In the genomic region with DNA sequence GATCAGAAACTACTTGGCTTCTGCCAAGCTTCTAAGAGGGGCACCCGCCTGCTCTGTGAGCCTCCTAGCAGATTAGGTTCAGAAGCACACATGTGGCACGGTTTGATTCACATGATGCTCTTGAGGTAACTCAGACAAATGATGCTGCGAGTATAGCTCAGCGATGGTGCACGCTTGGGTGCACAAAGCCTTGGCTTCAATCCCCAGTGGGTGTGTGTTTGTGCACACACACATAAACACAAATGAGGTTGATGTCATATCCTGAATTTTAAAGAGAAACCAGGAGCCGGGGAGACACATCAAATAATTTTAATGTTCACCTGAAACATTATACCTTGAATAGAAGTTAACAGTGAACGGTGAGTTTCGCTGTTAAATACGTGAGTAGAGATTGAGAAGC, we compare ENCODE assay signal across 8 mouse cellular contexts. TPM values are rescaled to one million over a fixed set of nuclear protein-coding genes. Genes with fewer than 3 reads are reported as not detected.
DNase-seq lines count a peak whose midpoint lies in the region; ATAC-seq lines count a peak whose summit lies in the region.

No protein-coding gene starts in this region.

- H3K27ac ChIP-seq in kidney, embryonic 16.5 days (ENCODE audit: low read length), result peak overlapping the region; percentile 73
- 0 out of 2 replicates have a peak overlapping the region, but pooled peaks have one; percentile 43 for H3K27ac ChIP-seq in midbrain, embryonic 16.5 days (ENCODE audit: low read length)

- peak overlapping the region; percentile 58 for H3K4me2 ChIP-seq in kidney, embryonic 16.5 days (replicated peaks; ENCODE audit: low read depth, low read length)
- H3K4me2 ChIP-seq in midbrain, embryonic 16.5 days (ENCODE audit: low read length), result peak overlapping the region; percentile 65

- peaks cover 44% of the 10 kb centered on the region for H3K4me1 ChIP-seq in kidney, embryonic 16.5 days (ENCODE audit: insufficient read depth, low read length)
- H3K4me1 ChIP-seq in midbrain, embryonic 16.5 days (ENCODE audit: control insufficient read depth, insufficient read depth, low read length), result peaks cover 8% of the 10 kb centered on the region; the same call in 1 of the 2 replicates

- peak overlapping the region; percentile 32 for H3K4me3 ChIP-seq in kidney, embryonic 16.5 days (ENCODE audit: low read length)
- peak overlapping the region; percentile 29 for H3K4me3 ChIP-seq in midbrain, embryonic 16.5 days (ENCODE audit: low read depth, low read length)

- no peaks in the 10 kb centered on the region for H3K36me3 ChIP-seq in kidney, embryonic 16.5 days (ENCODE audit: insufficient read depth, low read length)
- no peaks in the 10 kb centered on the region for H3K36me3 ChIP-seq in midbrain, embryonic 16.5 days (ENCODE audit: control insufficient read depth, insufficient read depth, low read length)

- no peak for DNase-seq in kidney, adult 8-10 months
- DNase-seq in cerebellum, adult 9-10 months, result peak; percentile 61
- DNase-seq in heart, postnatal 4 days, result peak; percentile 13
- DNase-seq in layer of hippocampus, postnatal 10 days (ENCODE audit: low spot score in 2 of 2), result no peak
- no peak for DNase-seq in yolk sac, embryonic 10.5 days (ENCODE audit: low spot score)
- DNase-seq in thymus, adult 18-20 months, result no peak

- H3K27me3 ChIP-seq in kidney, embryonic 16.5 days (ENCODE audit: insufficient read depth, low read length), result no peaks in the 10 kb centered on the region
- no peaks in the 10 kb centered on the region for H3K27me3 ChIP-seq in midbrain, embryonic 16.5 days (ENCODE audit: control insufficient read depth, insufficient read depth, low read depth, low read length)

- 52% methylated on average over 9 of the region's 9 CpGs for WGBS in kidney, embryonic 16.5 days
- 50% methylated on average over 9 of the region's 9 CpGs for WGBS in midbrain, embryonic 16.5 days

- H3K9ac ChIP-seq in kidney, embryonic 16.5 days (replicated peaks; ENCODE audit: low read length), result 0 out of 2 replicates have a peak overlapping the region, but pooled peaks have one; percentile 48
- H3K9ac ChIP-seq in midbrain, embryonic 16.5 days (ENCODE audit: low read depth, low read length), result 0 out of 2 replicates have a peak overlapping the region, but pooled peaks have one; percentile 15

- no peak for ATAC-seq in kidney, embryonic 16.5 days (ENCODE audit: low FRiP score, low TSS enrichment)
- ATAC-seq in midbrain, embryonic 16.5 days, result peak; percentile 22; the same call in 1 of the 2 replicates

- no peaks in the 10 kb centered on the region for H3K9me3 ChIP-seq in kidney, embryonic 16.5 days (ENCODE audit: low read length)
- H3K9me3 ChIP-seq in midbrain, embryonic 16.5 days (replicated peaks; ENCODE audit: control insufficient read depth, low read length, poor library complexity, severe bottlenecking), result no peaks in the 10 kb centered on the region

RNA-seq across cellular contexts. Expression of gene Ttc7b, which starts 6.6 kb away (rescaled TPM):
- polyA plus RNA-seq in kidney, embryonic 16.5 days (2015; fragmentation: Nextera tagmentation; extraction: Ambion mirVana), result 3.9 and 4.7 TPM in 2 replicates
- 10 to 100 TPM; 75.1 to 77.4 TPM for total RNA-seq in heart, postnatal 4 days (2021)
- 7.2 and 7.9 TPM in 2 replicates for polyA plus RNA-seq in midbrain, embryonic 16.5 days (2015; fragmentation: Nextera tagmentation; extraction: Ambion mirVana)
- total RNA-seq in layer of hippocampus, postnatal 10 days (2021), result 100 to 1,000 TPM; 110 to 121 TPM

Comparison
In these comparisons a context has a peak if more than half of its experiments do, and no peak if none do; other contexts are left out.
1. DNase-seq: peak in cerebellum, adult 9-10 months (single experiment) and heart, postnatal 4 days (single experiment); none in kidney, adult 8-10 months (0 of 2), layer of hippocampus, postnatal 10 days (0 of 2), yolk sac, embryonic 10.5 days (single experiment) and thymus, adult 18-20 months (0 of 2).